Mouse (Mus musculus) inflammation-experienced regulatory T-cells, adult 6 months (primary cell): ENCODE data around the gene Vps51. TPM values are rescaled to one million over a fixed set of nuclear protein-coding genes. Genes with fewer than 3 reads are reported as not detected.

Experiments
- ATAC-seq: one replicate; pipeline ENCODE4 v1.8.0; 2017
- polyA plus RNA-seq, 3 experiments: library from polyadenylated mRNA; unstranded; fragments of 100-300 nt; shearing (Covaris generic); gene quantifications; one replicate each; pipeline ENCODE4 v1.2.1; 2017

Gene Vps51
- polyA plus RNA-seq = 10 to 100 TPM; 29.3 to 35.6 (median 31.5) TPM

GRCm38 (mm10) chr19:6076564-6077393 is at the start of gene Vps51:
Vps51 (minus strand) TSS chr19:6077231.
- peak; percentile 96 for ATAC-seq

DNA sequence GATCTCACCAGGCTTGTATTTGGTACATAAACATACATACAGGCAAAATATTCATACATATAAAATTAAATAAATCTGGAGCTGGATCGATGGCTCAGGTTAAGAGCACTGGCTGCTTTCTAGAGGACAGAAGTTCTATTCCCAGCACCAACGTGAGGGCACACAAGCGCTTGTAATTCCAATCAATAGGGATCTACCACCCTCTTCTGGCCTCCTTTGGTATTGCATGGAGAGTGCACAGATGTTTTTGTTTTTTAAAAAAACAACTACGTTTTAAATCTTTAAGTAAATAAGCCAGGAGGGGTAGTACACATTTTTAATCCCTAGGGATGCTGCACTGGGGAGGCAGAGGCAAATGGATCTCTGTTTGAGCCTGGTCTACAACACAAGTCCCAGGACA is 49.3 kb upstream of the Vps51 start:
- ATAC-seq = no peak

- no peak for ATAC-seq
Observed at GRCm38 (mm10) chr19:6124898-6125297, 47.9 kb upstream of the Vps51 start.

- no peak for ATAC-seq
Observed at GRCm38 (mm10) chr19:6123330-6123729, 46.3 kb upstream of the Vps51 start.

GRCm38 (mm10) chr19:6121761-6122160 is 44.7 kb upstream of the Vps51 start:
- no peak for ATAC-seq

DNA sequence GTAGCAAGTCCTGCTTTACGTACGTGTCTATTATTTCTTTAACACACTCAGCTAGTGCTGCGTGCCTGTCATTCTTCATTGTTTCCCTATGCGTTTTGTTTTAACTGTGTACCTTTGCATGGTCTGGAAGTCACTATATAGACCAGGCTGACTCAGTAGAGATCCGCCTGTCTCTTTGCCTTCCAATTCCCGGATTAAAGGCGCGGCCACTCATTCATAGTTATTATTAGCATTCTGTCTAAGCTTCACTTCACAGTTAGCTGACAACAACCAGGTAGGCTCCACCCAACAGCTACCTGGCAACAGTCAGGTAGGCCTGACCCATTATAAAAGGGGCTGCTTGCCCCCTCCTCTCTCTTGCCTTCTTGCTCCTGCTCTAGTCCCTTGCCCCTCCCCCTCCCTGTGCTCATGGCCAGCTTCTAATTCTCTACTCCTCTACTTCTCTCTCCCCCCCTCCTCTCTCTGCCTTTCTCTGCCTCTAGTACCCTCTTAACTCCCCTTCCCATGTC is 41.7 kb upstream of the Vps51 start:
- ATAC-seq = no peak

DNA sequence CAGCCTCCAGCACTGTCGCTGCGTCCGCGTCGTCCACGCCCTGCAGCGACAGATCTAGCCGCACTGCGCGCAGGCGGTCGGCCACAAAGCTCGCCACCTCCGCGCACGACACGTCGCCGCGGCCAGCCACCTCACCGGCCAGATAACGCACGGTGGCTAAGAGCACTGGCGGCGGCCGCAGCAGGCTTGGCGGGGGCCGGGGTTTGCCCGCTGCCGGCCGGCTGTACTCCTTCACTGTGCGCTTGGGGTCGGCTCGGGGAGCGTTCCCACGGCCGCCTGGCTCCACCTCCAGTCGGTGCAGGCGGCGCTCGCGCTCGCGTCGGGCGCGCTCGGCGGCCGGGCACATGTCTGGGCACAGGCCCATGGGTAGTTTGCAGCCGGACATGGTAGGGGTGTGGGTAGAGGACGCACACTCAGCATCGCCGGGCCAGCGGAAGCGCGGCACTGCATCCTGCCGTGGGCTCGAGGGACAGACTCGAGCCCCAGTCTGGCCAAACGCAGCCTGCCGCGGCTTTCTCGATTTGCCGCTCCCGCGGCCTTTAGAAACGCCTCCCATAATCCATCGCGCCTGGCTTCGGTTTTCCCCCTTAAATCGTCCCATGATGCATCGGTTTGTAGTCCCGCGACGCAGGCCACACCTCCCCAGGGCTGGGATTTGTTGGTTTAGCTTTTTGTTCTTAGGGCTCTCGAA is 41.1 kb upstream of the Vps51 start, which contains the start of gene Sac3d1:
Gene Sac3d1, minus strand, starts transcription at position 665 of the 691 bp plus-strand sequence.
- ATAC-seq = peak; percentile 96

- no peak for ATAC-seq
Observed at GRCm38 (mm10) chr19:6117346-6117985, 40.4 kb upstream of the Vps51 start.

- ATAC-seq = no peak
Observed at GRCm38 (mm10) chr19:6116113-6116850, 39.3 kb upstream of the Vps51 start.

DNA sequence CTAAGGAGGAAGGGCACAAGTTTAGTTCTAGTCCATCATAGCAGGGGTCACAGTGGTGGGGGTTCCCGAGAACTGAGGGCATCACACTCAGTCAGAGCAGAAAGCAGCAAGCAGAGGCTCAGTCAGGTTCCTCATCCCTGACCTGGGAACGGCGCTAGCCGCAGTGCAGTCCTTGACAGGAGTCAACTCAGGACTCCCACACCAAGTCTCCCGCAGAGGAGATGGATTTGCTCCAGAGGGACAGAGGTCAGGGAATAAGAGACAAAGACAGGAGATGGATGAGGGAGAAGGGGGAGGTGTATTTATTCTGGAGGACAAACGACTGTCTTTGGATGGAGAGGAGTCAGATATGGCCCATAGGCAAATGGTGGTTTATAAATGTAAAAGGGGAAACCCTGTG is 36.1 kb upstream of the Vps51 start:
- no peak for ATAC-seq

DNA sequence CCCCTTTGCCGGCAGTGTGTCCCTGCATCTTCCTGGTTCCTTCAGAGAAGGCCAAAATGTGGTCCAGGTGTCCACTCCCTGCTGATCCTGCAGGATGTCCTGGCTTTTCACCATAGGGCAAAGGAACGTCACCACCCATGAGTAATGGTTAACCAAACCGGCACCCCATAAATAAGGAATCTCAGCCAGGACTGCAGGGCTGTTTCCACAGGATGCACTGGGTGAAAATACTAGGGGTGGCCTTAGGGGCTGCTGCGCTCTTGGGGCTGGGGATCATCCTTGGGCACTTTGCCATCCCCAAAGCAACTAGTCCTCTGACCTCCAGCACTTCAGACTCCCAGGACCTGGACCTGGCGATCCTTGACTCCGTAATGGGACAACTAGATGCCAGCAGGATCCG is 28.6 kb upstream of the Vps51 start, which contains the start of gene Naaladl1:
Gene Naaladl1, plus strand, starts transcription at position 197 of the 400 bp plus-strand sequence.
- ATAC-seq = no peak

DNA sequence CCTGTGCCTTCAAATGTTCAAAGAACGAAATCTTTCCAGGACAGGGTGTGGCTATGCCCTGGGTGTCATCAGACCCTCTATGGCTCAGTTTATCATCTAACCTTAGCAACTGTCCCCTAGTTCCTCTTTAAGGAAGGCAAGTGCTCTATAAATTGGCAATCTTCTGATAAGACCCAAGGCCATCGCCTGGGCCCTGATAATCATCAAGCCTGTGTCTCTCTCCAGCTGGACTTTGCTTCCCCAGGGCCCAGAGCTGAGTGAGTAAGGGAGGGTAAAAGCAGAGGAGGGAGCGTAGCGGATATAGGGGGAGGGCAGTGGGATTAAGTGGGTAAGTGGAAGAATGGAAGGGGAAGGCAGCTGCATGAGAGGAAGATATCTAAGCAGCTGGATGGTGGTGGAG is 27.4 kb upstream of the Vps51 start:
- ATAC-seq = no peak

- ATAC-seq = no peak
Observed at GRCm38 (mm10) chr19:6102169-6102853, 25.3 kb upstream of the Vps51 start.

GRCm38 (mm10) chr19:6101186-6101585 is 24.2 kb upstream of the Vps51 start:
- no peak for ATAC-seq

GRCm38 (mm10) chr19:6097847-6098246 is 20.8 kb upstream of the Vps51 start:
- ATAC-seq = no peak

- no peak for ATAC-seq
Observed at GRCm38 (mm10) chr19:6094119-6094518, 17.1 kb upstream of the Vps51 start, which contains the start of gene AC131692.1. AC131692.1 (plus strand) TSS chr19:6094419.

DNA sequence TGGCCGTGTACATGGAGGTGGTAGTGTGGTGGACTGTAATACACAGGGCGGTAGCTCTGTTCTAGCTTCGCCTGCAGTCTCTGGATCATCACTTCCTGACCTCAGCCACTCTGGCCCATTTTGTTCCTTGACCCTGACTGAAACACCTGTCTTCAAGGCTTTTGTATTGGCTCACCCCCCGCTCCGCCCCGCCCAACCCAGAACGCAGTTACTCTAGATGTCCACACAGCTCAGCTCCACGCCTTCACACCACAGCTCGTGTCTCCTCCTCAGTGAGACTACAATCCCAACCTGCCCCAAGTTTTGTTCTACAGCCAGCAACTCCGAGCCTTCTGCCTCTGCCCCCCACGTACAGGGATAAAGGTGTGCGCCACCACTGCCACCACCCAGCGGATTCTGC is 11.8 kb upstream of the Vps51 start:
- ATAC-seq = no peak

- ATAC-seq = peak; percentile 86
Observed at GRCm38 (mm10) chr19:6085417-6085879, 8.4 kb upstream of the Vps51 start.

GRCm38 (mm10) chr19:6084478-6085248 is 7.6 kb upstream of the Vps51 start, which contains the start of the genes Zfpl1 and Cdca5:
Zfpl1 (minus strand) TSS chr19:6084956.
Cdca5 (plus strand) TSS chr19:6084983.
- ATAC-seq = peak; percentile 87

GRCm38 (mm10) chr19:6082156-6082555 is 5.1 kb upstream of the Vps51 start, which contains the start of gene Gm28374:
Gm28374 (minus strand) TSS chr19:6082256.
- no peak for ATAC-seq
